Mouse (Mus musculus): ENCODE data around the gene Rgs2.

- TF ChIP-seq CTCF (IDR thresholded peaks at IDR 0.05 in 2 of 3, conservative IDR thresholded peaks at IDR 0.05 in 1 of 3; ENCODE audit: control insufficient read depth in 1 of 3, insufficient read depth in 1 of 3, low read depth in 2 of 3, low read length in 3 of 3, poor library complexity in 1 of 3, severe bottlenecking in 1 of 3) (no peak), RAD21 (IDR thresholded peaks at IDR 0.05; ENCODE audit: low read depth, low read length) (no peak), USF1 (IDR thresholded peaks at IDR 0.05; ENCODE audit: low read depth, low read length) (no peak), KAT2A (conservative IDR thresholded peaks at IDR 0.05; ENCODE audit: low read depth, low read length) (no peak)
Observed at GRCm38 (mm10) chr1:143960340-143960739, 43.6 kb downstream of the Rgs2 start.

Measured in MEL (cell line).